Mouse (Mus musculus) ES-Bruce4 (cell line): ENCODE measurements around the gene Mrpl58. TPM values are rescaled to one million over a fixed set of nuclear protein-coding genes. Genes with fewer than 3 reads are reported as not detected.

ENCODE experiments used
- H3K27ac ChIP-seq: 2 replicates; pipeline ENCODE4 v1.5.1; 2012; ENCODE audit warnings: low read length, inconsistent platforms; ENCODE audit not compliant: insufficient read depth
- H3K27me3 ChIP-seq: 2 replicates; pipeline ENCODE4 v1.6.1; 2012; ENCODE audit warnings: mild to moderate bottlenecking, low read length, inconsistent platforms; ENCODE audit not compliant: control insufficient read depth, poor library complexity, insufficient read depth, severe bottlenecking
- H3K36me3 ChIP-seq: 2 replicates; pipeline ENCODE4 v1.6.1; 2012; ENCODE audit warnings: inconsistent platforms, mild to moderate bottlenecking, low read length, moderate library complexity; ENCODE audit not compliant: control insufficient read depth, poor library complexity, insufficient read depth, severe bottlenecking
- H3K4me1 ChIP-seq: one replicate; pipeline ENCODE4 v1.8.1; 2011; ENCODE audit warnings: low read length; ENCODE audit not compliant: control insufficient read depth, insufficient read depth
- H3K4me3 ChIP-seq: 2 replicates; pipeline ENCODE4 v1.5.1; 2011; ENCODE audit warnings: low read depth, mild to moderate bottlenecking, low read length
- H3K9ac ChIP-seq: 2 replicates; pipeline ENCODE4 v1.6.1; 2012; ENCODE audit warnings: low read depth, mild to moderate bottlenecking, inconsistent platforms; ENCODE audit not compliant: poor library complexity, severe bottlenecking
- H3K9me3 ChIP-seq: replicated peaks from 2 replicates; pipeline ENCODE4 v1.6.1; 2012; ENCODE audit warnings: mild to moderate bottlenecking, low read length, inconsistent platforms; ENCODE audit not compliant: control insufficient read depth, poor library complexity, insufficient read depth, severe bottlenecking
- CTCF ChIP-seq: IDR thresholded peaks from one replicate; pipeline ENCODE4 v1.8.1; 2011; ENCODE audit warnings: low read depth, low read length
- EP300 ChIP-seq: IDR thresholded peaks from 2 replicates; pipeline ENCODE4 v1.6.1; 2011; ENCODE audit warnings: low read depth, low read length; ENCODE audit not compliant: insufficient read depth
- POLR2A ChIP-seq: IDR thresholded peaks from one replicate; pipeline ENCODE4 v1.8.1; 2011; ENCODE audit warnings: low read length; ENCODE audit not compliant: insufficient read depth
- polyA plus RNA-seq: library from polyadenylated mRNA; stranded (reverse); fragments of >200 nt; gene quantifications from 2 replicates; pipeline ENCODE4 v1.2.4, GENCODE M21; 2011; ENCODE audit warnings: low read depth; ENCODE audit not compliant: missing spikeins, insufficient read depth, insufficient read length

The Mrpl58 gene
- polyA plus RNA-seq, 1 experiment = 60.6 TPM

DNA sequence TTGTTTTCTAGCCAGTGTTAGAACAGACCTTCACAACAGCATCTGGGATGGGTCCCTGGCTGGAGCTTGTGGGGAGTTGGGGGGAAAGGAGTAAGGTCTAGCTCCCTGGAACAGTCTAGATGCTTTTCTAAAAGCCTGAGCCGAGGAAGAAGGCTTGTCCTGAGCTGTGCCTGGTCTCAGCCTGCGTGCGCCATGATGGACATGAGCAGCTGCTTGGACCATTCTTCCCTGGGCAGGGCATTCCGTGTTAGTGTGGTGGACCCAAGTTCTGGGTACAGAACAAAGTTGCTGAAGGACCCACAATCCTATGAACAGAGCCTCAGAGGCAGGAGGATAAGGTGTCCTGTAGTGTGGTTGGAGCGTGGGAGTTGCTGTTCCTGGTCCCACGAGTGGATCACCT lies 27.0 kb downstream of the Mrpl58 start:
- Histone ChIP-seq H3K27me3 (no peaks in the 10 kb centered on the region), H3K9ac (no peak overlapping the region), H3K27ac (no peak overlapping the region), H3K9me3 (no peaks in the 10 kb centered on the region), H3K36me3 (peaks cover 5% of the 10 kb centered on the region), H3K4me1 (peaks cover 2% of the 10 kb centered on the region), H3K4me3 (no peak overlapping the region)
- TF ChIP-seq CTCF (no peak), POLR2A (no peak)

DNA sequence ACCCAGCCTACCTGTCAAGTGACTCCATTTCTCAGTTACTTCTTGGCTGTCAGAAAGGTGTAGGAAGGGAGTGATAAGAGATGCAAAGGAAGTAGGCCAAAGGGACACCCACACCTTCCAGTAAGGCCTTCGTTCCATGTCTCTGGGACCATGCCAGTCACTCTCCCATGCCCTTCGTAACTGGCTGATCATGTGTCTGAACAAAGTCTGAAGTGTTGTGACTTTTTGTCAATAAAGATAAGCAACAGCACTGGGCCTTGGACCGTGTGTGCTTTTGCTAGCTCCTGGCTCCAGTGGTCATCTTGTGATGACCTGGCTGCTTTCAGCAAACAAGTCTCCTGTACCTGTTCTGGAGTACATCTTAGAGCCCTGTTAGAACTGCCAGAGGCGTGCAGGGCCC lies 29.3 kb downstream of the Mrpl58 start:
- Histone ChIP-seq H3K4me1 (peaks cover 2% of the 10 kb centered on the region), H3K27me3 (no peaks in the 10 kb centered on the region), H3K4me3 (no peak overlapping the region), H3K9me3 (no peaks in the 10 kb centered on the region), H3K9ac (no peak overlapping the region), H3K36me3 (peaks cover 5% of the 10 kb centered on the region), H3K27ac (no peak overlapping the region)
- TF ChIP-seq CTCF = no peak
- TF ChIP-seq EP300 = no peak
- no peak for TF ChIP-seq POLR2A

DNA sequence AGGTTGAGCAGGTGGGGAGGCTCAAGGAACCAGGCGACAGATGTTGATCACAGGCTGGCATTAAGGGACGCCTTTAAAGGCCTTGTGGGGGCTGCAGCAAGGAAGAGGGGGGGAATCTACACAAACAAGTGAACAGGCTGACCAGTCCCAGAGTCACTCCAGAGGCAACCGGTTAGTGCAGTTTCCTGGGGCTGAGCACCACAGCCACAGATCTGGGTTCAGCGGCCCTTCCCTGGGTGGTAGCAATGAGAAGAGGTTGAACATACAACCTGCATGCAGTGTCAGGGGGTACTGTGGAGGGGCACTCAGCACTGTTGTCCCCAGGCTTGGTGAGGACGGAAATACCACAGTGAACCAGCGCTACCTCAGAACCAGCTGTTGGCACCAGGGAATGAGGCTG lies 29.8 kb downstream of the Mrpl58 start:
- H3K27ac ChIP-seq = no peak overlapping the region
- TF ChIP-seq POLR2A (no peak), EP300 (no peak), CTCF (no peak)
- no peak overlapping the region for H3K9ac ChIP-seq
- no peak overlapping the region for H3K4me3 ChIP-seq
- no peaks in the 10 kb centered on the region for H3K9me3 ChIP-seq
- no peaks in the 10 kb centered on the region for H3K27me3 ChIP-seq
- H3K4me1 ChIP-seq = no peaks in the 10 kb centered on the region
- peaks cover 5% of the 10 kb centered on the region for H3K36me3 ChIP-seq

DNA sequence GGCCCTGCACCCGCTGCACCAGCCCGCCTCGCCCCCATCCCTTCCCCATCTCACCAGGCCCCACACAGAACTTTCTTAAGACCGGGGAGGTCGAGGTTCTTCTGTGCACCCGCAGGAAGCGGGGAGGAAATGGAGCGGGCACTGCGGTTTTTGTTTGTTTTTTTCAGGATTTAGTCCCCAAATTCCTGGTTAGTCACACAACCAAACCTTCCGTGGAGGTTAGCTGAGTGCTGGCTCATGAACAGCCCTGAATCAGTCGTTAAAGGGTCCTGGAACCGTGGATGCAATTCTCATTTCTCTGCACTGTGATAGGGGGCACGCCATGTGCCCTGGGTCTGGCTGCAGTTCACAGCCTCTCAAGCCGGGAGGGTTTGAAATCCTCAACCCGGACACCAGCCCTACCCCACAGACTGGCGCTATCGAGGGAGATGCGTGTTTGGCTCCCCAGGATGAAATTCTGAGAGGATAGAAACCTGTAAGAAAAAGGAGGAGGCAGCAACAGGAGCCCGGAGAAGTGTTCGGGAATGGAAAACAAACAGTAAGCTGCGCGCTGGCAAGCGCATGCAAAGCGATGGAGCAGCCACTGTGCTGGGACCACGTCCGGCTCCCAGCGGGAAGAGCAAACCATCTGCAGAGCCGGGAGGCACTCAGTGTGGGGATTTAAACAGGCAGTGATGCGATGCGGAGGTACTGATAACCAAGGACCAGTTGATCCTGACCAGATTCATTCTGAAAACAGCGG lies 32.2 kb downstream of the Mrpl58 start:
- Histone ChIP-seq H3K36me3 (0 out of 2 replicates have a peak, but pooled peaks cover 2% of the 10 kb centered on the region), H3K27me3 (no peaks in the 10 kb centered on the region), H3K4me1 (no peaks in the 10 kb centered on the region), H3K9ac (peak overlapping the region; percentile 70), H3K27ac (no peak overlapping the region), H3K9me3 (0 out of 2 replicates have a peak, but pooled peaks cover under 1% of the 10 kb centered on the region), H3K4me3 (peak overlapping the region; percentile 40)
- no peak for TF ChIP-seq EP300

DNA sequence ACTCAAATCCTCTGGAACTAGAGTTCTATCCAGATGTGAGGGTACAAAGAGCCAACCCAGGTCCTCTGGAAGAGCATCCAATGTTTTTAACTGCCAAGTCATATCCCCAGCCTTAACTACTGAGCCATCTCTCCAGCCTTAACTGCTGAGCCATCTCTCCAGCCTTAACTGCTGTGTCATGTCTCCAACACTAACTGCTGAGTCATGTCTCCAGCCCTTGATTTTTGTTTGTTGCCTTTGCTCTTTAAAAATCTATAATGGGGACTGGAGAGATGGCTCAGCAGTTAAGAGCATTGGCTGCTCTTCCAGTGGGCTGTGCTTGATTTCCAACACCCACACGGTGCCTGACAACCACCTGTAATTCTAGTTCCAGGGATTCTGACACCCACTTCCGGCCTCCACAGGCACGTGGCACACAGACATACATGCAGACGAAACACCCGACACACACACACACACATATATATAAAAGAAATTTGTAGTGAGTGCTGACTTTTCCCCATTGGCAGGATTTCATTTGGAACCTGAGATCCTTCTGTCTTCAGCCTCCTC lies 34.1 kb downstream of the Mrpl58 start:
- Histone ChIP-seq H3K4me3 (no peak overlapping the region), H3K27ac (no peak overlapping the region), H3K4me1 (no peaks in the 10 kb centered on the region), H3K36me3 (no peaks in the 10 kb centered on the region), H3K9ac (no peak overlapping the region), H3K27me3 (no peaks in the 10 kb centered on the region), H3K9me3 (peaks cover 2% of the 10 kb centered on the region; the same call in 1 of the 2 replicates)
- TF ChIP-seq EP300 (no peak), POLR2A (no peak), CTCF (no peak)

DNA sequence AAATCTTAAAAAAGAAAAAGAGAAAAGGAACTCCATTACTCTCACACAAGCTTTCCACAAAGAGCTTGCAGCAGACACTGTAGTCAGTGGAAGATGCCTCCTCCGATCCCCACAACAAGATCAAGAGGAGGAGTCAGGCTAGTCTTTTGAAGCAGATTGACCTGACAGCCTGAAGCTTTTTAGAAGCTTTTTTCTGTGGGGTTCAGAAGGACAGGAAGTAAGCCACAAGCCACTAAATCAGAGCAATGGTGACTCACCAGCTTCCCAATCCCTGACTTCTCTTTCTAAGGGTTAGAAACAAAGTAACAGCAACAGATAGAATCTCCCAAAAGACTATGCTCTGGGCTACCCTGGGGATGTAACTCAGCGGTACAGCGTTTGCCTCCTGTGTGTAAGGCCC lies 35.8 kb downstream of the Mrpl58 start:
- no peaks in the 10 kb centered on the region for H3K27me3 ChIP-seq
- no peaks in the 10 kb centered on the region for H3K36me3 ChIP-seq

More for the DNA sequence above, 35.8 kb downstream of the Mrpl58 start:
- no peak overlapping the region for H3K9ac ChIP-seq
- H3K9me3 ChIP-seq = peaks cover 2% of the 10 kb centered on the region; the same call in 1 of the 2 replicates
- no peak overlapping the region for H3K4me3 ChIP-seq
- no peak overlapping the region for H3K27ac ChIP-seq
- TF ChIP-seq POLR2A = no peak
- no peak for TF ChIP-seq CTCF
- TF ChIP-seq EP300 = no peak
- no peaks in the 10 kb centered on the region for H3K4me1 ChIP-seq
